Comparison of ENCODE assay signal across 14 mouse cellular contexts in the genomic region with DNA sequence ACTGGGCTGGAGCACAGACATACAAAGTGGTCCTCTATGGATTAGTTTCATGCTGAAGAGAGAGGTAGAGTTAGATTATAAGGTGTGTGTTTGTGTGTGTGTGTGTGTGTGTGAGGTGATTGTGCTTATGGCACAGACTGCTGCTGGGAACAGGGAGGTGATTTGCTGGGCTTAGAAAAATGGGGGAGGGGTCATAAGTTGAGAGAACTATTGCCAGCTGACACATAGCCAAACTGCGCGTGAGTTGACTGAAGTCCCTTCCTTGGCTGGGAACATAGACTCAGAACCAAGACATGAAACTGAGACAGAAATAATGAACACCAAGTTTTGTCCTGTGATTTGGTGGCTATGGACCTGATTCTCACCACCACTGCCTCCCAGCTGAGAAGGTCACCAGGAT.
"Had no signal": no experiment of that assay in that cellular context is flagged by ENCODE, and none has a peak within 500 bp of the region (broad histone marks: within the 10 kb centered on the region; RNA-seq: fewer than 3 reads in every experiment).

No protein-coding gene starts in this region.

- H3K27ac ChIP-seq: intestine, embryonic 15.5 days; liver, embryonic 15.5 days; midbrain, embryonic 12.5 days had no signal

- H3K36me3 ChIP-seq: intestine, embryonic 15.5 days; limb, embryonic 10.5 days; liver, embryonic 15.5 days; midbrain, embryonic 12.5 days had no signal

- H3K4me3 ChIP-seq: intestine, embryonic 15.5 days; left cerebral cortex, adult 2 months; limb, embryonic 10.5 days; liver, embryonic 15.5 days; midbrain, embryonic 12.5 days had no signal

- ATAC-seq: intestine, embryonic 15.5 days; midbrain, embryonic 16.5 days had no signal

- H3K4me1 ChIP-seq: intestine, embryonic 15.5 days; liver, embryonic 15.5 days had no signal

- DNase-seq: kidney, adult 18-20 months; kidney, postnatal 10 days; kidney, postnatal 4 days; lung, postnatal 14 days; right cerebral cortex, adult 18-20 months; right cerebral cortex, postnatal 25 days; thymus, postnatal 36 days had no signal

- H3K27me3 ChIP-seq: intestine, embryonic 15.5 days; liver, embryonic 15.5 days; midbrain, embryonic 12.5 days had no signal

- H3K9me3 ChIP-seq: intestine, embryonic 15.5 days; limb, embryonic 10.5 days; liver, embryonic 15.5 days; midbrain, embryonic 12.5 days had no signal

- H3K4me2 ChIP-seq: intestine, embryonic 15.5 days; liver, embryonic 11.5 days; liver, embryonic 15.5 days; midbrain, embryonic 12.5 days had no signal

- H3K9ac ChIP-seq: intestine, embryonic 15.5 days; liver, embryonic 15.5 days; midbrain, embryonic 12.5 days had no signal
